Comparison of ENCODE assay signal across 9 mouse cellular contexts in genomic region chr19:57238461-57238860, GRCm38 (mm10).
DNase-seq lines count a peak whose midpoint lies in the region; ATAC-seq and TF ChIP-seq lines count a peak whose summit lies in the region.
"Had no signal": no experiment of that assay in that cellular context is flagged by ENCODE, and none has a peak within 500 bp of the region (broad histone marks: within the 10 kb centered on the region; RNA-seq: fewer than 3 reads in every experiment).

No protein-coding gene starts in this region.

- no peaks in the 10 kb centered on the region for H3K9me3 ChIP-seq in kidney, embryonic 16.5 days (ENCODE audit: low read length)
- H3K9me3 ChIP-seq: megakaryocyte, embryonic 14.5 days had no signal

- H3K4me2 ChIP-seq in kidney, embryonic 16.5 days (replicated peaks; ENCODE audit: low read depth, low read length): no peak overlapping the region

- WGBS in kidney, adult 2 months: 45% methylated on average over 7 of the region's 7 CpGs
- 75% methylated on average over 7 of the region's 7 CpGs for WGBS in kidney, embryonic 16.5 days

- peak overlapping the region; percentile 1 for H3K27ac ChIP-seq in kidney, adult 2 months (ENCODE audit: insufficient read depth, low read depth, low read length)
- H3K27ac ChIP-seq in kidney, embryonic 16.5 days (ENCODE audit: low read length): no peak overlapping the region

- H3K4me1 ChIP-seq in kidney, adult 2 months (ENCODE audit: control insufficient read depth, insufficient read depth, low read length): peaks cover 24% of the 10 kb centered on the region
- peaks cover 16% of the 10 kb centered on the region for H3K4me1 ChIP-seq in kidney, embryonic 16.5 days (ENCODE audit: insufficient read depth, low read length)
- H3K4me1 ChIP-seq: megakaryocyte, embryonic 14.5 days had no signal

- H3K9ac ChIP-seq in kidney, embryonic 16.5 days (replicated peaks; ENCODE audit: low read length): no peak overlapping the region

- peak; percentile 83 for DNase-seq in kidney, adult 2 months
- peak; percentile 61 to 63 for DNase-seq in cerebellum, postnatal 10 days
- DNase-seq in heart, postnatal 4 days: peak; percentile 50
- peak; percentile 39 to 62 for DNase-seq in right cerebral cortex, postnatal 10 days (ENCODE audit: low spot score in 2 of 2)
- no peak for DNase-seq in embryo, embryonic 10 days (ENCODE audit: low spot score)
- DNase-seq in embryo, embryonic 10.5 days (ENCODE audit: low spot score): no peak
- DNase-seq: thymus, postnatal 25 days had no signal

- H3K27me3 ChIP-seq in kidney, adult 2 months (replicated peaks; ENCODE audit: control insufficient read depth, insufficient read depth, low read length): no peaks in the 10 kb centered on the region
- H3K27me3 ChIP-seq in kidney, embryonic 16.5 days (ENCODE audit: insufficient read depth, low read length): no peaks in the 10 kb centered on the region

- no peak overlapping the region for H3K4me3 ChIP-seq in kidney, adult 2 months (ENCODE audit: insufficient read depth, low read depth, low read length)
- H3K4me3 ChIP-seq in kidney, embryonic 16.5 days (ENCODE audit: low read length): no peak overlapping the region
- H3K4me3 ChIP-seq: megakaryocyte, embryonic 14.5 days had no signal

- no peak for TF ChIP-seq CTCF in kidney, adult 2 months (conservative IDR thresholded peaks at IDR 0.05; ENCODE audit: insufficient read depth, insufficient read length, low read depth, low read length)

- H3K36me3 ChIP-seq in kidney, adult 2 months (ENCODE audit: control insufficient read depth, insufficient read depth, low read length): no peaks in the 10 kb centered on the region
- no peaks in the 10 kb centered on the region for H3K36me3 ChIP-seq in kidney, embryonic 16.5 days (ENCODE audit: insufficient read depth, low read length)

- TF ChIP-seq POLR2A in kidney, adult 2 months (IDR thresholded peaks at IDR 0.05; ENCODE audit: low read depth, low read length): no peak

- ATAC-seq in kidney, embryonic 16.5 days (ENCODE audit: low FRiP score, low TSS enrichment): no peak

Comparison
In these comparisons a context has a peak if more than half of its experiments do, and no peak if none do; other contexts are left out.
1. DNase-seq: peak in kidney, adult 2 months (single experiment), cerebellum, postnatal 10 days (2 of 2), heart, postnatal 4 days (single experiment) and right cerebral cortex, postnatal 10 days (2 of 2); none in embryo, embryonic 10 days (single experiment) and embryo, embryonic 10.5 days (single experiment).